Mouse (Mus musculus): ENCODE data around the gene Stx8. TPM values are rescaled to one million over a fixed set of nuclear protein-coding genes. Genes with fewer than 3 reads are reported as not detected.

The Stx8 gene
- polyA plus RNA-seq, 1 experiment from 2014 or later, result 68.5 TPM

DNA sequence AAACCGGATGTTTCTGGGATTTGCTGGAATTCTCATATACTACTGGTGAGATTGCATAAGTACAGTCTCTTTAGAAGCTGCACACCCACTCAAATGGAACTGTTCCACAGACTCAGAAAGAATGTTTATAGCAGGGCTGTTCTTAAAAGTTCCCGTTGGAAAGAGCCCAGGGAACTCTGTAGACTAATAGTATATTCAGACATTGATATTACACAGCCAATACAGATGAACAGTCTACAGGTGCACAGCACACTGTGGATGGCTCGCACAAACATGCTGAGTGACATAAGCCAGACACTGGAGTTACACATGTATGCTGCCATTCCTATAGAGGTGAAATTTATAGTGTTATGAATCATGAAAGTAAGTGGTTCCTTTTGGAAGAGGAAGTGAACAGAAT, 32.9 kb downstream of the Stx8 start:
- Histone ChIP-seq H3K36me3 (ENCODE audit: control insufficient read depth, insufficient read depth, low read length) (no peaks in the 10 kb centered on the region), H3K9ac (replicated peaks; ENCODE audit: low read depth, low read length) (no peak overlapping the region), H3K4me1 (ENCODE audit: control insufficient read depth, insufficient read depth, low read length) (no peaks in the 10 kb centered on the region), H3K4me2 (replicated peaks; ENCODE audit: low read depth, low read length) (no peak overlapping the region), H3K4me3 (ENCODE audit: low read depth, low read length) (no peak overlapping the region), H3K27ac (ENCODE audit: low read length) (peak overlapping the region; percentile 74), H3K27me3 (ENCODE audit: control insufficient read depth, insufficient read depth, low read length) (no peaks in the 10 kb centered on the region), H3K9me3 (ENCODE audit: control insufficient read depth, low read depth, low read length) (no peaks in the 10 kb centered on the region)
- 53% methylated on average over 3 of the region's 3 CpGs for WGBS
- peak; percentile 81; the same call in 1 of the 2 replicates for ATAC-seq (ENCODE audit: insufficient number of reproducible peaks, insufficient read depth, low FRiP score, low read depth)

- Histone ChIP-seq H3K4me1 (ENCODE audit: control insufficient read depth, insufficient read depth, low read length) (no peaks in the 10 kb centered on the region), H3K9me3 (ENCODE audit: control insufficient read depth, low read depth, low read length) (no peaks in the 10 kb centered on the region), H3K27me3 (ENCODE audit: control insufficient read depth, insufficient read depth, low read length) (no peaks in the 10 kb centered on the region), H3K4me2 (replicated peaks; ENCODE audit: low read depth, low read length) (no peak overlapping the region), H3K4me3 (ENCODE audit: low read depth, low read length) (no peak overlapping the region), H3K36me3 (ENCODE audit: control insufficient read depth, insufficient read depth, low read length) (no peaks in the 10 kb centered on the region), H3K27ac (ENCODE audit: low read length) (peak overlapping the region; percentile 74), H3K9ac (replicated peaks; ENCODE audit: low read depth, low read length) (no peak overlapping the region)
- ATAC-seq (ENCODE audit: insufficient number of reproducible peaks, insufficient read depth, low FRiP score, low read depth), result no peak
- 59% methylated on average over 5 of the region's 5 CpGs for WGBS
These were observed 33.6 kb downstream of the Stx8 start for GRCm38 (mm10) chr11:67999629-68000028.

- WGBS, result 15% methylated on average over 6 of the region's 6 CpGs
- H3K27me3 ChIP-seq (ENCODE audit: control insufficient read depth, insufficient read depth, low read length), result no peaks in the 10 kb centered on the region
- no peaks in the 10 kb centered on the region for H3K9me3 ChIP-seq (ENCODE audit: control insufficient read depth, low read depth, low read length)
- no peak overlapping the region for H3K4me2 ChIP-seq (replicated peaks; ENCODE audit: low read depth, low read length)
- no peaks in the 10 kb centered on the region for H3K36me3 ChIP-seq (ENCODE audit: control insufficient read depth, insufficient read depth, low read length)
- peak; percentile 42; the same call in 1 of the 2 replicates for ATAC-seq (ENCODE audit: insufficient number of reproducible peaks, insufficient read depth, low FRiP score, low read depth)
- 0 out of 2 replicates have a peak overlapping the region, but pooled peaks have one; percentile 15 for H3K27ac ChIP-seq (ENCODE audit: low read length)
- H3K4me1 ChIP-seq (ENCODE audit: control insufficient read depth, insufficient read depth, low read length), result peaks cover 23% of the 10 kb centered on the region
- no peak overlapping the region for H3K9ac ChIP-seq (replicated peaks; ENCODE audit: low read depth, low read length)
- H3K4me3 ChIP-seq (ENCODE audit: low read depth, low read length), result no peak overlapping the region
These were observed 38.2 kb downstream of the Stx8 start for GRCm38 (mm10) chr11:68004191-68004590.

DNA sequence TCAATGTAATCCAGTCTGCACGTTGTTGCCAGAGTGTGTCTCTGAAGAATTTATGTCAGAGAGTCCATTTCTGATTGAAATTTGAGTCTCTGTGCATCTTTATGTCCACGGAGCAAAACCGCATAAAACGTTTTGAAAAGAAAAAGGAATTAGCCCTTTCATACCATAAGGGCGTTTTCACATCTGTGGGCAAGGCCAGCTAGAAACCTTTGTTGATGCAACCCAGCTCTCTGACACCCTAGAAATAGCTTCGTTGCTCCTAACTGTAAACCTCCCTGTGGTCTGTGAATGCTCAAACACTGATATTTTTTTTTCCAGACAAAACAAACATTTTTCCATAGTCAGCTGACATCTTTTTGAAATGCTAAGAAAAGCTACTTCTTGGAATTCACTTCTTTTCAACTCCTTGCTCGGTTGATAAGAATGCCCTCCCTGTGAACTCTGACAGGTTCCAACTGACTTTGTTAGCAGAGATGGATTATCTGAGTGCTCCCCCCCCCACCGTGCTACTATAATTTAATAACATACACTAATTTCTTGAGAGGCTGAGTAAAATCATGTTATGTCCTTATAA, 40.3 kb downstream of the Stx8 start:
- Histone ChIP-seq H3K4me1 (ENCODE audit: control insufficient read depth, insufficient read depth, low read length) (peaks cover 23% of the 10 kb centered on the region), H3K4me2 (replicated peaks; ENCODE audit: low read depth, low read length) (no peak overlapping the region), H3K9ac (replicated peaks; ENCODE audit: low read depth, low read length) (no peak overlapping the region), H3K36me3 (ENCODE audit: control insufficient read depth, insufficient read depth, low read length) (no peaks in the 10 kb centered on the region), H3K27ac (ENCODE audit: low read length) (peak overlapping the region; percentile 75; the same call in 1 of the 2 replicates), H3K9me3 (ENCODE audit: control insufficient read depth, low read depth, low read length) (no peaks in the 10 kb centered on the region), H3K4me3 (ENCODE audit: low read depth, low read length) (no peak overlapping the region), H3K27me3 (ENCODE audit: control insufficient read depth, insufficient read depth, low read length) (no peaks in the 10 kb centered on the region)
- 9% methylated on average over 8 of the region's 8 CpGs for WGBS
- no peak for ATAC-seq (ENCODE audit: insufficient number of reproducible peaks, insufficient read depth, low FRiP score, low read depth)

GRCm38 (mm10) chr11:68007645-68008044, 41.7 kb downstream of the Stx8 start:
- no peaks in the 10 kb centered on the region for H3K27me3 ChIP-seq (ENCODE audit: control insufficient read depth, insufficient read depth, low read length)
- 0 out of 2 replicates have a peak overlapping the region, but pooled peaks have one; percentile 2 for H3K4me2 ChIP-seq (replicated peaks; ENCODE audit: low read depth, low read length)
- H3K36me3 ChIP-seq (ENCODE audit: control insufficient read depth, insufficient read depth, low read length), result no peaks in the 10 kb centered on the region
- H3K4me3 ChIP-seq (ENCODE audit: low read depth, low read length), result no peak overlapping the region
- no peaks in the 10 kb centered on the region for H3K9me3 ChIP-seq (ENCODE audit: control insufficient read depth, low read depth, low read length)
- WGBS, result 20% methylated on average over 6 of the region's 6 CpGs
- peak overlapping the region; percentile 74; the same call in 1 of the 2 replicates for H3K27ac ChIP-seq (ENCODE audit: low read length)
- no peak for ATAC-seq (ENCODE audit: insufficient number of reproducible peaks, insufficient read depth, low FRiP score, low read depth)
- no peak overlapping the region for H3K9ac ChIP-seq (replicated peaks; ENCODE audit: low read depth, low read length)
- peaks cover 23% of the 10 kb centered on the region for H3K4me1 ChIP-seq (ENCODE audit: control insufficient read depth, insufficient read depth, low read length)

DNA sequence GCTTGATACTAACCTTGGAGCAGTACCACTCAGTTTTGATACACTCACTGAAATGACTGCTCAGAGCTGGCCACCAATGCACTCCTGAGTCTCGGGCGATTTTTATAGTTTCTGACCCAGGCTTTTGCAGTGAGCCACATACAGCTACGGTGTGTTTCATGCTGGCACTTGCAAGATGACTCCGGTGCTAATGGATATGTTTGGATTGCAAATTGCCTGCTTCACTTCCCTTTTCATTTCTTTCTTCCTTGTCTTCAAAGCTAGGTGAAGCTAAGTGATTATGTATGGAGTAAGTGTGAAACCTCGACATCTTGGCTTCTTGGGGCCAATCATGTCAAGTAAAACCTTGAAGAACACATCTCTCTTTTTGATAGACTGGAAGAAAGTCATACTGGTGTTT, 43.4 kb downstream of the Stx8 start:
- Histone ChIP-seq H3K27ac (ENCODE audit: low read length) (no peak overlapping the region), H3K4me1 (ENCODE audit: control insufficient read depth, insufficient read depth, low read length) (peaks cover 23% of the 10 kb centered on the region), H3K27me3 (ENCODE audit: control insufficient read depth, insufficient read depth, low read length) (no peaks in the 10 kb centered on the region), H3K9ac (replicated peaks; ENCODE audit: low read depth, low read length) (no peak overlapping the region), H3K4me2 (replicated peaks; ENCODE audit: low read depth, low read length) (no peak overlapping the region), H3K4me3 (ENCODE audit: low read depth, low read length) (no peak overlapping the region), H3K36me3 (ENCODE audit: control insufficient read depth, insufficient read depth, low read length) (no peaks in the 10 kb centered on the region), H3K9me3 (ENCODE audit: control insufficient read depth, low read depth, low read length) (no peaks in the 10 kb centered on the region)
- WGBS, result 57% methylated on average over 5 of the region's 5 CpGs
- no peak for ATAC-seq (ENCODE audit: insufficient number of reproducible peaks, insufficient read depth, low FRiP score, low read depth)

DNA sequence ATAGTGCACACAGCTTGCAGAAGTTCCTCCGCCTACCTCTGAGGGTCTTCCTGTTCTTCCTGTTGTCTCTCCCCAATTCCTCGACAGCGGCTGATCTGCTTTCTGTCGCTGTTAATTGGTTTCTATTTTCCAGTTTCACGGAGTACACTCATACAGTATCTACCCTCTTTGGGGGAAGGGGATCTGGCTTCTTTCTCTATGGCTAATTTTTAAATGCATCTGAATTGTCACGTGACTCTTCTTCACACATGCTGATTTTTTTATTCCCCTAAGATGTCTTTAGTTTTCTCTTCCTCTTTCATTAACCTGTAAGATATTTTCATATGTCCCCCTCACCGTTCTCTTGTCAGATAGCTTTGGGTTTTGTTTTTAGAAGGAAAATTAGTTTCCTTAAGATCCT, 46.2 kb downstream of the Stx8 start:
- no peak for ATAC-seq (ENCODE audit: insufficient number of reproducible peaks, insufficient read depth, low FRiP score, low read depth)
- H3K36me3 ChIP-seq (ENCODE audit: control insufficient read depth, insufficient read depth, low read length), result no peaks in the 10 kb centered on the region
- no peak overlapping the region for H3K9ac ChIP-seq (replicated peaks; ENCODE audit: low read depth, low read length)
- H3K27me3 ChIP-seq (ENCODE audit: control insufficient read depth, insufficient read depth, low read length), result no peaks in the 10 kb centered on the region
- no peak overlapping the region for H3K27ac ChIP-seq (ENCODE audit: low read length)
- peaks cover 9% of the 10 kb centered on the region for H3K4me1 ChIP-seq (ENCODE audit: control insufficient read depth, insufficient read depth, low read length)
- H3K9me3 ChIP-seq (ENCODE audit: control insufficient read depth, low read depth, low read length), result no peaks in the 10 kb centered on the region
- 71% methylated on average over 7 of the region's 7 CpGs for WGBS
- H3K4me3 ChIP-seq (ENCODE audit: low read depth, low read length), result no peak overlapping the region
- H3K4me2 ChIP-seq (replicated peaks; ENCODE audit: low read depth, low read length), result no peak overlapping the region

DNA sequence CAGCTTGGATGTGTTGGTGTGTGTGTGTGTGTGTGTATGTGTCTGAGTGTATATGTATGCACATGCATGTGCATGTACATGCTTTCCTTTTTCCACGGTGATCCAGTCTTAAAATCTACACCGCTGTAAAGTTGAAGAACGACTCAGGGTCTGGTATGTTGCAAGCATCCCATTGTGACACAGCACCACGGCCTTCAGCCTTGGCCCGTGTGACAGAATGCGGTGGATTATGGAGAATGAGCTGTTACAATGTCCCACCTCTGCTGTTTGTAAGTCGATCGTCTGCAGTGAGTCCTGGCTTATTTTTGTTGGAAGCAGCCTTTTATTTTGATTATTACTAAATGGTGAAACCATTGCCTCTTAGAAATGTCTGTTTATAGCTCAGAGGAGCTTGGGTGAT, 52.2 kb downstream of the Stx8 start:
- H3K9ac ChIP-seq (replicated peaks; ENCODE audit: low read depth, low read length), result no peak overlapping the region
- H3K4me2 ChIP-seq (replicated peaks; ENCODE audit: low read depth, low read length), result no peak overlapping the region
- WGBS, result 85% methylated on average over 8 of the region's 8 CpGs
- ATAC-seq (ENCODE audit: insufficient number of reproducible peaks, insufficient read depth, low FRiP score, low read depth), result no peak
- H3K4me1 ChIP-seq (ENCODE audit: control insufficient read depth, insufficient read depth, low read length), result no peaks in the 10 kb centered on the region
- no peak overlapping the region for H3K4me3 ChIP-seq (ENCODE audit: low read depth, low read length)
- H3K36me3 ChIP-seq (ENCODE audit: control insufficient read depth, insufficient read depth, low read length), result no peaks in the 10 kb centered on the region
- no peaks in the 10 kb centered on the region for H3K27me3 ChIP-seq (ENCODE audit: control insufficient read depth, insufficient read depth, low read length)
- H3K27ac ChIP-seq (ENCODE audit: low read length), result no peak overlapping the region
- no peaks in the 10 kb centered on the region for H3K9me3 ChIP-seq (ENCODE audit: control insufficient read depth, low read depth, low read length)

GRCm38 (mm10) chr11:68019156-68019555, 53.2 kb downstream of the Stx8 start:
- ATAC-seq (ENCODE audit: insufficient number of reproducible peaks, insufficient read depth, low FRiP score, low read depth), result no peak
- WGBS, result 50% methylated on average over 11 of the region's 11 CpGs

More at GRCm38 (mm10) chr11:68019156-68019555, 53.2 kb downstream of the Stx8 start:
- H3K27me3 ChIP-seq (ENCODE audit: control insufficient read depth, insufficient read depth, low read length), result no peaks in the 10 kb centered on the region
- no peaks in the 10 kb centered on the region for H3K36me3 ChIP-seq (ENCODE audit: control insufficient read depth, insufficient read depth, low read length)
- no peaks in the 10 kb centered on the region for H3K9me3 ChIP-seq (ENCODE audit: control insufficient read depth, low read depth, low read length)
- no peak overlapping the region for H3K4me3 ChIP-seq (ENCODE audit: low read depth, low read length)
- no peak overlapping the region for H3K9ac ChIP-seq (replicated peaks; ENCODE audit: low read depth, low read length)
- H3K27ac ChIP-seq (ENCODE audit: low read length), result no peak overlapping the region
- no peak overlapping the region for H3K4me2 ChIP-seq (replicated peaks; ENCODE audit: low read depth, low read length)
- H3K4me1 ChIP-seq (ENCODE audit: control insufficient read depth, insufficient read depth, low read length), result peaks cover 8% of the 10 kb centered on the region; the same call in 1 of the 2 replicates

All from stomach, embryonic 14.5 days (tissue).